Mouse (Mus musculus): ENCODE measurements at regions not wholly inside any gene's neighbourhood (a gene's known extent, or its start where the extent isn't known, plus 50 kb on each side); places are given as distances from the start of the nearest gene placed in this dataset.

- TF ChIP-seq GATA1 (IDR thresholded peaks at IDR 0.05; ENCODE audit: borderline replicate concordance, low read length) (no peak), FLI1 (IDR thresholded peaks at IDR 0.05; ENCODE audit: low read length) (no peak)
Measured at GRCm38 (mm10) chr12:107156791-107157428, 331.5 kb upstream of the 3110018I06Rik start.
